Mouse (Mus musculus) embryonic fibroblast, embryonic 13.5 days (primary cell): ENCODE measurements around the gene Glb1l.

Source experiments
- CTCF ChIP-seq: IDR thresholded peaks from 2 replicates; pipeline ENCODE4 v1.5.1; 2011; ENCODE audit warnings: mild to moderate bottlenecking, control low read depth, low read length, moderate library complexity, borderline replicate concordance; ENCODE audit not compliant: insufficient read depth
- POLR2A ChIP-seq: IDR thresholded peaks from 2 replicates; pipeline ENCODE4 v1.6.1; 2011; ENCODE audit warnings: low read depth, mild to moderate bottlenecking, control low read depth, low read length, moderate library complexity

DNA sequence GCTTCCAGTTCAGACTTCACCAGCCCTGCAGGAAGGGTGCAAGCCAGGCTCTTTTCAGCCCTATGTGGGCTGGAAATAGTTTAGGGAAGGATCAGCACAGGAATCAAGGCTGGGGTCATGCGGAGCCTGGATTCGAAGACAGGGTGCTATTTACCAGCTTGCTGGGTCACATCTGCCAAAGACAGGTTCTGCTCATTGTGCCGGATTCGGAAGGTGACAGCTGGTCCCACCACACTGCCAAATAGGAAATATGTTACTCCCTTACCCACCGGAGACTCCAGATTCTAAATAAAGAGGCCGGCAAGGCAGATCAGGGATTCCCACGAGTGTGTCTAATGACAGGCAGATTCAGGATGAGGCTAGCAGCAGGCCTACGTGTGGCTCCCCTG lies 44.0 kb upstream of the Glb1l start:
- no peak for TF ChIP-seq POLR2A
- no peak for TF ChIP-seq CTCF
